Mouse (Mus musculus) left cerebral cortex, postnatal 25 days (tissue): Measurements from ENCODE around the gene Tm2d1. TPM values are rescaled to one million over a fixed set of nuclear protein-coding genes. Genes with fewer than 3 reads are reported as not detected.

Experiments used
- DNase-seq, 2 experiments: peaks; one replicate each; pipeline ENCODE4 v3.0.0; 2022; ENCODE audit warnings: low spot score in 2 of 2, mixed read lengths in 1 of 2
- intact Hi-C: fragments of 180-260 bp; cut with DNase I; formaldehyde crosslinking; loops from one replicate; pipeline ENCODE4 v1.15.1; 2025
- total RNA-seq, 2 experiments: library from RNA; stranded (reverse); gene quantifications; 2 replicates each; pipeline ENCODE4 v1.2.3; 2021

Tm2d1 gene
- total RNA-seq, 2 experiments from 2014 or later: 44.7 to 45.1 TPM

GRCm38 (mm10) chr4:98337197-98337596 is 45.9 kb downstream of the Tm2d1 start:
- intact Hi-C loops: no loop called here
- peak in 1 of 2 experiments; percentile 32 for DNase-seq

- intact Hi-C loops: no loop called here
- DNase-seq: no peak
These were observed 47.4 kb downstream of the Tm2d1 start for GRCm38 (mm10) chr4:98335726-98336125.

- intact Hi-C loops: loop anchor here (2.0 to 10.0 kb wide), 7 partner anchors 210 to 1287 kb away; partner anchors contain the start of gene Nfia
- DNase-seq: peak; percentile 94
These were observed 60.9 kb downstream of the Tm2d1 start for GRCm38 (mm10) chr4:98322223-98322622.

- peak; percentile 44 to 70 for DNase-seq
- intact Hi-C loops: loop anchor here (2.0 to 10.0 kb wide), 7 partner anchors 209 to 1287 kb away; partner anchors contain the start of gene Nfia
These were observed 61.6 kb downstream of the Tm2d1 start for GRCm38 (mm10) chr4:98321371-98322111.

GRCm38 (mm10) chr4:98318769-98319168 is 64.3 kb downstream of the Tm2d1 start:
- DNase-seq: no peak
- intact Hi-C loops: no loop called here

GRCm38 (mm10) chr4:98317149-98317548 is 66.0 kb downstream of the Tm2d1 start:
- intact Hi-C loops: no loop called here
- no peak for DNase-seq

Other genes with a start within 250 kb of the Tm2d1 start
- gene Patj, start 12.5 kb upstream of the Tm2d1 start, total RNA-seq: 10 to 100 TPM; 11.0 to 15.8 TPM